Mouse (Mus musculus): ENCODE measurements at regions not wholly inside any gene's neighbourhood (a gene's known extent, or its start where the extent isn't known, plus 50 kb on each side); places are given as distances from the start of the nearest gene placed in this dataset.
"Not testable (repeated sequence)": the region's sequence is repeated elsewhere in the genome, so short reads cannot be mapped to it uniquely, and the experiment has no call there.

DNA sequence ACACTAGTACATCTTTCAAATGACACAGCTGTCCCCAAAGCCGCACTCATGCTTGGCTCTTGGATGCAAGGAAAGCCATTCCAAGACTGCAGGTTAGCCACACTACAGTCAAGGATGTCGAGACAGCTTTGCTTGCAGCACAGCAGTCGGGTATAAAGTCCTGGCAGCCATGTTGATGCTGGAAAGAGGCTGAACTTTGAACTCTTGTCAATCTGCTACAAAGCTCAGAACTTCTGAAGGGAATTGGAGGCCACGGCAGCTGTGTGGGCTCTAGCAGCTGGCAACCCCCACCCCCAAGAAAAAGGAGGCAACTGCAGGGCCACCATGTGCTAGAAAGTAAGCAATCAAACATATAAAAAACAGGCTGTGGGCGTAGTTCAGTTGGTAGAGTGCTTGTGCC lies 90.0 kb upstream of the Zcchc2 start:
- DNase-seq (ENCODE audit: low spot score in 2 of 2): no peak

GRCm38 (mm10) chr1:105900920-105901319 lies 89.3 kb upstream of the Zcchc2 start:
- DNase-seq (ENCODE audit: low spot score in 2 of 2): no peak

- DNase-seq (ENCODE audit: low spot score in 2 of 2): no peak
These were observed 86.7 kb upstream of the Zcchc2 start for GRCm38 (mm10) chr1:105903286-105904115.

GRCm38 (mm10) chr1:105904737-105905136 lies 85.5 kb upstream of the Zcchc2 start:
- no peak for DNase-seq (ENCODE audit: low spot score in 2 of 2)

- no peak for DNase-seq (ENCODE audit: low spot score in 2 of 2)
These were observed 84.3 kb upstream of the Zcchc2 start for GRCm38 (mm10) chr1:105905785-105906426.

- peak; percentile 56 to 77 for DNase-seq (ENCODE audit: low spot score in 2 of 2)
These were observed 83.8 kb upstream of the Zcchc2 start for GRCm38 (mm10) chr1:105906427-105906798.

DNA sequence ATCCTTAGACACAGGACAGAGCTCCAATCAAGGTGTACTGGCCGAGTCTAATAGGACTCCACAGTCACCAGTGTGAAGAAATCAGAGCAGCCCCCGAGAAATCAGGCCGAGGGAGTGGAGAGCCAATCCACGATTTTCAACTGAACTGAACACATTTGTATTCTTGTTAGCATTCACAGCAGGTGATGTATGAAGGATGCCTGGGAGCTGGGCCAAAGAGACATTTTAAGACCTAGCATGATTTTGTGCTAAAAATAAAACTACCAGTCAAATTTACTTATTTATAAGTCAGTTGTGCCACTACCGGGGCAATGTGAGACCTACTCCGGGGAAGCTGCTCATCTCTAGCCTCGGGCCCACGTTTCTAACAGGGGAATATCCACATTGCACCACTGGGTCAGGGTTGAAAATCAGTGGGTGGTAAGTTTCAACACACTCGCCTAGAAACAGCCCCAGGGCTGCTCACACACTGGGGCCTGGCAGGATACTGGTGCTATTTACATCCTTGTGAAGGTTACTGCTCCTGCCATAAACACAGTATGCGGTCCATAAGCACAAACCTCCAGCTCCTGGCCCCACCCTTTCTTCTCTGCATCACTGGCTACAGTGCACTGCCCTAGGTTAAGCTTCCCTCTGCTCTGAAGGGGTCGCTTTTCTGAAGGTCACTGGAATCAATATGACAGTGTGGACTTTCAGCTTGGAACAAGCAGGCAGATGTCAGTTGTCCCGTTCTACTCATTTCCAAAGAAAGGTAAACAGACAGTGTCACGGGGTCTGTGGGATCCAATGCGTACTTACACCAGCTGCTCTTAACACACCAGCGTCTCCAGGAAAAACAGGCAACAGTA lies 82.0 kb upstream of the Zcchc2 start:
- no peak for DNase-seq (ENCODE audit: low spot score in 2 of 2)

DNA sequence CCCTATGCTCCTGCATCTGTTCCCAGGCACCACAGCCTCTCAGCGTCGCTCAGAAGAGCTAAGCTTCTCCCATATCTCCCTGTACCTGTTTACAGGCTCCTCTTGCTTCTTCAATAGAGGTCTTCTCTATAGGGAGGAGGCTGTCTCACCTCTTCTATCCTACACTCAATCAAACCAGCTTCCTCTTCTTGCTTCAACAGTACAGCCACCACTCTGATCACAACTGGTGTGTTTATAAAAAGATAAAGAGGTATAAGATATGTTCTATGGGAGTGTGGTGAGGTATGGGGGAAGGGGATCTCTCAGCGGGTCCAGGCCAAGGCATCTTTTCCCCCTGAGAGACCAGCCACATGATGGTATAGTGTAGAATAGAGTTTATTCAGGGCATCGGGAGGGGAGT lies 81.1 kb upstream of the Zcchc2 start:
- DNase-seq (ENCODE audit: low spot score in 2 of 2): no peak

GRCm38 (mm10) chr1:105911714-105912113 lies 78.5 kb upstream of the Zcchc2 start:
- DNase-seq (ENCODE audit: low spot score in 2 of 2): no peak

GRCm38 (mm10) chr1:105921842-105922241 lies 68.4 kb upstream of the Zcchc2 start:
- no peak for DNase-seq (ENCODE audit: low spot score in 2 of 2)

DNA sequence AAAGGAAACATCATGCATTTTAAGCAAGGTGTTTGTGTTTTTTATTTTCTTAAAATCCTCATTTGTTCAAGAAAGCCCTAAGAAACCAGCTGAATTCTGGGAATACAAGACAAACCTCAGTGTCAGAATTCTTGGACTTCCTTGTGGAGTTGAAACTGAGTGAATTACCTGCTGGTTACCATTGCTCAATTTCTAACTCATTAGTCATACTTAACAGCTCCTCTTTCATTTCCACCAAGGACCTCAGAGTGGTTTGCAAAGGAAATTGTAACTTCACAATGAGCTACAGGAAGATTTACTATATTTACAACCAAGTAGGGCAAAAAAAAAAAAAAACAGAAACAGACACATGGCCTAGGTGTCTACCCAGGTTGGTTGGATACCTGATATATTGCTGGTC lies 67.6 kb upstream of the Zcchc2 start:
- DNase-seq (ENCODE audit: low spot score in 2 of 2): no peak

DNA sequence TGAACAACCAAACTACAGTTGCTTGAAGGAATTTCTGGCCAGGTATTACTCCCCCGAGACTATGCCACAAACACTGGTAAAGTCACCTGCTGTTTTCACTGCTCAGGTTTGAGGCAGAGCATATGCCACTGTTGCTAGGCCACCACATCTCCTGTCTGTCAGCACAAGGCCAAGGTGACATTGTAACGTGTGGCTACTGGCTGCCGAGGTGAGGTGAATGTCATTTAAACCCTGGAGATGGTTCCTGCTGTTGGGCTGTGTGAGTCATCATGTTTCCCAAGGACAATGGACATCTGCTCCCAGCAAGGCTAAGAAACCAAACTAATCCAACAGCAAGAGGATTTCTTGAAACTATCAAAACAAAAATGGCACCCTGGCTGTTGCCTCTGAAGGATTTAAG lies 67.2 kb upstream of the Zcchc2 start:
- no peak for DNase-seq (ENCODE audit: low spot score in 2 of 2)

GRCm38 (mm10) chr1:105925617-105926370 lies 64.4 kb upstream of the Zcchc2 start:
- peak in 1 of 2 experiments; percentile 19 for DNase-seq (ENCODE audit: low spot score in 2 of 2)

- no peak for DNase-seq (ENCODE audit: low spot score in 2 of 2)
These were observed 63.3 kb upstream of the Zcchc2 start for GRCm38 (mm10) chr1:105926871-105927270.

DNA sequence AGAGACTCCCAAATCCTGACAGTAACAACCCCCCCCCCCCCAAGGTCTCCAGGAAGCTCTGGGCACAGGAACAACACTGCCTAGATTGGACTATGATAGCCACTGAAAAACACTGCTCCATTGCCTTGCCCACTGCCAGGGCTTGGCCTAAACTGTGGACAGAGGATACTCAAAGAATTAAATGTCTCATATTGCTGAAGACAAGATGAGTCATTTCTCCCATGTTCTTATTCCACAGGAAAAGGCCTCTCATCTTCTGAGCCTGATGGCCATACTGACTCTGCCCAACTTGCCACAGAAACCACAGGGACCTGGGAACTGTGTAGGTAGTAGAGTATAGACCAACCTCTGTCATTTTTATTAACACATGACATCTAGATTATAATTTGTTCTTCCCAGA lies 59.4 kb upstream of the Zcchc2 start:
- DNase-seq (ENCODE audit: low spot score in 2 of 2): no peak

- DNase-seq (ENCODE audit: low spot score in 2 of 2): not testable (repeated sequence)
These were observed 56.0 kb upstream of the Zcchc2 start for GRCm38 (mm10) chr1:105934171-105934570.

Measured in urinary bladder, postnatal 36 days (tissue).